Mouse (Mus musculus) small intestine, adult 2 months (tissue): Measurements from ENCODE around the gene Gm10644.

Experiments used
- CTCF ChIP-seq: fragments of 200-500 bp; IDR thresholded peaks from 2 replicates; pipeline ENCODE4 v1.5.1; 2012; ENCODE audit warnings: low read depth, mild to moderate bottlenecking, control low read depth, inconsistent platforms, low read length, moderate library complexity, mixed read lengths; ENCODE audit not compliant: insufficient replicate concordance, insufficient read length; ENCODE audit errors: extremely low read depth
- POLR2A ChIP-seq: fragments of 200-500 bp; IDR thresholded peaks from 2 replicates; pipeline ENCODE4 v1.6.1; 2012; ENCODE audit warnings: low read depth, mild to moderate bottlenecking, control low read depth, inconsistent platforms, low read length, moderate library complexity

DNA sequence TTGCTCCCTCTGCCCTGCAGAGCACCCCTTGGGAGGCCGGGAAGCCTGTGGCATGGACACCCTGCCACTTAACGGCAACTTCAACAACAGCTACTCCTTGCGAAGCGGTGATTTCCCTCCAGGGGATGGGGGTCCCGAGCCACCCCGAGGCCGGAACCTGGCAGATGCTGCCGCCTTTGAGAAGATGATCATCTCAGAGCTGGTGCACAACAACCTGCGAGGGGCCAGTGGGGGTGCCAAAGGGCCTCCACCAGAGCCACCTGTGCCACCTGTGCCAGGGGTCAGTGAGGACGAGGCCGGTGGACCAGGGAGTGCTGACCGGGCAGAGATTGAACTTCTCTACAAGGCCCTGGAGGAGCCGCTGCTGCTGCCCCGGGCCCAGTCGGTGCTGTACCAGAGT lies 16.7 kb downstream of the Gm10644 start:
- TF ChIP-seq POLR2A (no peak), CTCF (no peak)
